Mouse (Mus musculus) cerebral cortex, adult 2 months (tissue): ENCODE measurements around the gene Fmo4.

Source experiments
- whole genome bisulfite sequencing: fragments of 180-500 bp; shearing (Covaris S2); methylation state at CpG from one replicate; pipeline ENCODE4 v1.1.7; 2018; 5-methylcytosine and 5-hydroxymethylcytosine counted together

The Fmo4 gene

GRCm38 (mm10) chr1:162813836-162814156 is at the start of gene Fmo4:
Gene Fmo4, minus strand, starts transcription at chr1:162813972.
- WGBS, result 38% methylated on average over 8 of the region's 8 CpGs

GRCm38 (mm10) chr1:162862328-162862727 is 48.6 kb upstream of the Fmo4 start:
- 71% methylated on average over 1 of the region's 1 CpGs for WGBS

GRCm38 (mm10) chr1:162859996-162860605 is 46.3 kb upstream of the Fmo4 start:
- 65% methylated on average over 9 of the region's 9 CpGs for WGBS

- 39% methylated on average over 10 of the region's 10 CpGs for WGBS
Observed at GRCm38 (mm10) chr1:162859545-162859976, 45.8 kb upstream of the Fmo4 start.

GRCm38 (mm10) chr1:162858748-162859130 is 45.0 kb upstream of the Fmo4 start:
- 33% methylated on average over 12 of the region's 12 CpGs for WGBS

- 56% methylated on average over 18 of the region's 18 CpGs for WGBS
Observed at GRCm38 (mm10) chr1:162857766-162858747, 44.3 kb upstream of the Fmo4 start.

GRCm38 (mm10) chr1:162853812-162854482 is 40.2 kb upstream of the Fmo4 start:
- 81% methylated on average over 3 of the region's 3 CpGs for WGBS

GRCm38 (mm10) chr1:162847554-162847953 is 33.8 kb upstream of the Fmo4 start:
- WGBS, result 98% methylated on average over 6 of the region's 6 CpGs

GRCm38 (mm10) chr1:162840211-162840610 is 26.4 kb upstream of the Fmo4 start:
- WGBS, result 97% methylated on average over 9 of the region's 9 CpGs

- 96% methylated on average over 6 of the region's 6 CpGs for WGBS
Observed at GRCm38 (mm10) chr1:162838976-162839375, 25.2 kb upstream of the Fmo4 start.

- 82% methylated on average over 5 of the region's 5 CpGs for WGBS
Observed at GRCm38 (mm10) chr1:162834342-162834741, 20.6 kb upstream of the Fmo4 start.

GRCm38 (mm10) chr1:162832574-162832953 is 18.8 kb upstream of the Fmo4 start:
- WGBS, result 41% methylated on average over 5 of the region's 5 CpGs

GRCm38 (mm10) chr1:162831838-162832573 is 18.2 kb upstream of the Fmo4 start:
- WGBS, result 8% methylated on average over 5 of the region's 5 CpGs

GRCm38 (mm10) chr1:162819280-162819679 is 5.5 kb upstream of the Fmo4 start:
- WGBS, result 55% methylated on average over 5 of the region's 5 CpGs

- 85% methylated on average over 10 of the region's 10 CpGs for WGBS
Observed at GRCm38 (mm10) chr1:162815381-162816127, 1.8 kb upstream of the Fmo4 start.

- 80% methylated on average over 4 of the region's 4 CpGs for WGBS
Observed at GRCm38 (mm10) chr1:162814932-162815331, 1.2 kb upstream of the Fmo4 start.

- 93% methylated on average over 9 of the region's 9 CpGs for WGBS
Observed at GRCm38 (mm10) chr1:162813143-162813835, 483 bp downstream of the Fmo4 start.

- WGBS, result 86% methylated on average over 3 of the region's 3 CpGs
Observed at GRCm38 (mm10) chr1:162808541-162808940, 5.2 kb downstream of the Fmo4 start.

GRCm38 (mm10) chr1:162807441-162807840 is 6.3 kb downstream of the Fmo4 start:
- 93% methylated on average over 5 of the region's 5 CpGs for WGBS

GRCm38 (mm10) chr1:162805011-162805410 is 8.8 kb downstream of the Fmo4 start:
- 64% methylated on average over 5 of the region's 5 CpGs for whole genome bisulfite sequencing
